ENCODE assay signal across 26 mouse cellular contexts in the genomic region with DNA sequence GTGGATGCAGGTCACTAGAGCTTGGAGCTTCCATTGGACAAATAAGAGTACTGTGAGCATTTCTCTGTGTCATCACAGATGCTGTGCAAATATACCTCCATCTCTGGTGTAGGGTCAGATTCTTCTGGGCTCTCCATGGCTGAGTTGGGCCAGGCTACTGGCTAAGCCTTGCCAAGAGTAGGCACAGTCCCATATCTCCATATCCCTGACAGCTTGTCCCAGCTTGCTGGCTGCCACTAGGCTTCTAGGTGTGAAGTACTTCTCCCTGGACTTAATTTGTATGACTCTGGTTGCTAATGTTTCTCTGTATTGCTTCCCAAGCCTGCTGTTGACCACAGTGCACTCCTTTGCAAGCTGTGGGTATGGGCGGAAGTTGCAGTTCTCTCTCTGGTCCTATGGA. TPM values are rescaled to one million over a fixed set of nuclear protein-coding genes. Genes with fewer than 3 reads are reported as not detected.
DNase-seq lines count a peak whose midpoint lies in the region; ATAC-seq and TF ChIP-seq lines count a peak whose summit lies in the region.
"Had no signal": no experiment of that assay in that cellular context is flagged by ENCODE, and none has a peak within 500 bp of the region (broad histone marks: within the 10 kb centered on the region; RNA-seq: fewer than 3 reads in every experiment).

No protein-coding gene starts in this region.

- H3K27me3 ChIP-seq in heart, embryonic 10.5 days (ENCODE audit: insufficient read depth, poor library complexity, severe bottlenecking), result no peaks in the 10 kb centered on the region
- no peaks in the 10 kb centered on the region for H3K27me3 ChIP-seq in heart, embryonic 12.5 days (replicated peaks)
- H3K27me3 ChIP-seq in embryonic facial prominence, embryonic 10.5 days (replicated peaks; ENCODE audit: low read depth, poor library complexity, severe bottlenecking), result no peaks in the 10 kb centered on the region
- H3K27me3 ChIP-seq in lung, postnatal 0 days (replicated peaks; ENCODE audit: insufficient read depth, low read length), result no peaks in the 10 kb centered on the region
- H3K27me3 ChIP-seq: CH12.LX; embryonic facial prominence, embryonic 12.5 days; hindbrain, embryonic 13.5 days; limb, embryonic 13.5 days; liver, embryonic 12.5 days; midbrain, embryonic 15.5 days; neural tube, embryonic 12.5 days had no signal

- H3K4me3 ChIP-seq in heart, embryonic 10.5 days, result no peak overlapping the region
- no peak overlapping the region for H3K4me3 ChIP-seq in heart, embryonic 12.5 days
- no peak overlapping the region for H3K4me3 ChIP-seq in embryonic facial prominence, embryonic 10.5 days
- H3K4me3 ChIP-seq in lung, postnatal 0 days (ENCODE audit: low read depth, low read length), result no peak overlapping the region
- H3K4me3 ChIP-seq: embryonic facial prominence, embryonic 12.5 days; heart, embryonic 13.5 days; hindbrain, embryonic 13.5 days; limb, embryonic 13.5 days; liver, embryonic 12.5 days; midbrain, embryonic 15.5 days; neural tube, embryonic 12.5 days had no signal

- TF ChIP-seq CTCF in lung, postnatal 0 days (IDR thresholded peaks at IDR 0.05), result no peak

- H3K36me3 ChIP-seq in heart, embryonic 10.5 days, result no peaks in the 10 kb centered on the region
- H3K36me3 ChIP-seq in heart, embryonic 12.5 days, result no peaks in the 10 kb centered on the region
- no peaks in the 10 kb centered on the region for H3K36me3 ChIP-seq in embryonic facial prominence, embryonic 10.5 days (replicated peaks)
- no peaks in the 10 kb centered on the region for H3K36me3 ChIP-seq in lung, postnatal 0 days (ENCODE audit: insufficient read depth, low read length)
- H3K36me3 ChIP-seq: embryonic facial prominence, embryonic 12.5 days; G1E; heart, embryonic 13.5 days; hindbrain, embryonic 13.5 days; limb, embryonic 13.5 days; liver, embryonic 12.5 days; midbrain, embryonic 15.5 days; neural tube, embryonic 12.5 days had no signal

- peaks cover 6% of the 10 kb centered on the region; the same call in 1 of the 2 replicates for H3K9me3 ChIP-seq in heart, embryonic 10.5 days
- H3K9me3 ChIP-seq in heart, embryonic 12.5 days (replicated peaks), result peaks cover 7% of the 10 kb centered on the region
- H3K9me3 ChIP-seq in embryonic facial prominence, embryonic 10.5 days, result peaks cover 4% of the 10 kb centered on the region; the same call in 1 of the 2 replicates
- no peaks in the 10 kb centered on the region for H3K9me3 ChIP-seq in lung, postnatal 0 days (ENCODE audit: low read length)
- H3K9me3 ChIP-seq: heart, embryonic 13.5 days; hindbrain, embryonic 13.5 days; midbrain, embryonic 15.5 days; neural tube, embryonic 12.5 days had no signal

- 89% methylated on average over 1 of the region's 1 CpGs for WGBS in heart, embryonic 10.5 days
- WGBS in heart, embryonic 12.5 days, result 92% methylated on average over 1 of the region's 1 CpGs
- WGBS in embryonic facial prominence, embryonic 10.5 days, result 93% methylated on average over 1 of the region's 1 CpGs
- 96% methylated on average over 1 of the region's 1 CpGs for WGBS in lung, postnatal 0 days

- H3K4me1 ChIP-seq in heart, embryonic 10.5 days, result no peaks in the 10 kb centered on the region
- no peaks in the 10 kb centered on the region for H3K4me1 ChIP-seq in heart, embryonic 12.5 days (replicated peaks)
- H3K4me1 ChIP-seq in embryonic facial prominence, embryonic 10.5 days, result no peaks in the 10 kb centered on the region
- no peaks in the 10 kb centered on the region for H3K4me1 ChIP-seq in lung, postnatal 0 days (ENCODE audit: insufficient read depth, low read depth, low read length)
- H3K4me1 ChIP-seq: embryonic facial prominence, embryonic 12.5 days; heart, embryonic 13.5 days; hindbrain, embryonic 13.5 days; limb, embryonic 13.5 days; liver, embryonic 12.5 days; midbrain, embryonic 15.5 days; neural tube, embryonic 12.5 days had no signal

- ATAC-seq in heart, embryonic 12.5 days (ENCODE audit: insufficient number of reproducible peaks, low FRiP score), result no peak
- ATAC-seq in lung, postnatal 0 days, result no peak
- ATAC-seq: forebrain, postnatal 0 days; liver, embryonic 12.5 days; midbrain, embryonic 15.5 days; Patski had no signal

- peak; percentile 46 for DNase-seq in heart, embryonic 10.5 days (ENCODE audit: low spot score)
- DNase-seq in cerebellum, adult 11-12 months, result peak; percentile 68
- peak; percentile 67 for DNase-seq in cerebellum, adult 9-10 months
- DNase-seq in embryonic facial prominence, embryonic 10.5 days (ENCODE audit: low spot score), result peak; percentile 3
- no peak for DNase-seq in lung, postnatal 0 days (ENCODE audit: low spot score)
- DNase-seq in frontal cortex, adult 2 months (ENCODE audit: extremely low spot score in 1 of 2, low spot score in 1 of 2), result no peak
- DNase-seq: B cell, adult 2 months; forebrain, postnatal 0 days; gastrocnemius, postnatal 36 days; kidney, adult 18-20 months; kidney, postnatal 4 days; layer of hippocampus, adult 9-11 months; lung, adult 2 months; thymus, postnatal 36 days had no signal

- H3K4me2 ChIP-seq in heart, embryonic 12.5 days, result no peak overlapping the region
- no peak overlapping the region for H3K4me2 ChIP-seq in lung, postnatal 0 days (replicated peaks; ENCODE audit: low read depth, low read length)
- H3K4me2 ChIP-seq: embryonic facial prominence, embryonic 12.5 days; heart, embryonic 13.5 days; hindbrain, embryonic 13.5 days; limb, embryonic 13.5 days; liver, embryonic 12.5 days; midbrain, embryonic 15.5 days; neural tube, embryonic 12.5 days had no signal

- no peak for TF ChIP-seq EP300 in lung, postnatal 0 days (IDR thresholded peaks at IDR 0.05)

- H3K27ac ChIP-seq in heart, embryonic 10.5 days, result no peak overlapping the region
- no peak overlapping the region for H3K27ac ChIP-seq in heart, embryonic 12.5 days (ENCODE audit: poor library complexity, severe bottlenecking)
- no peak overlapping the region for H3K27ac ChIP-seq in embryonic facial prominence, embryonic 10.5 days (replicated peaks)
- no peak overlapping the region for H3K27ac ChIP-seq in lung, postnatal 0 days (ENCODE audit: low read length)
- H3K27ac ChIP-seq: embryonic facial prominence, embryonic 12.5 days; heart, embryonic 13.5 days; hindbrain, embryonic 13.5 days; limb, embryonic 13.5 days; liver, embryonic 12.5 days; macrophage; midbrain, embryonic 15.5 days; neural tube, embryonic 12.5 days had no signal

- H3K9ac ChIP-seq in heart, embryonic 12.5 days, result no peak overlapping the region
- H3K9ac ChIP-seq in lung, postnatal 0 days (replicated peaks; ENCODE audit: low read depth), result no peak overlapping the region
- H3K9ac ChIP-seq: embryonic facial prominence, embryonic 12.5 days; forebrain, postnatal 0 days; heart, embryonic 13.5 days; hindbrain, embryonic 13.5 days; limb, embryonic 13.5 days; liver, embryonic 12.5 days; midbrain, embryonic 15.5 days; neural tube, embryonic 12.5 days had no signal

RNA-seq across cellular contexts. Expression of gene B3galt5, which starts 16.5 kb away (rescaled TPM):
- 0.04 TPM in 1 of 2 replicates, not detected in the other for polyA plus RNA-seq in heart, embryonic 10.5 days (2016; fragmentation: Nextera tagmentation; extraction: Ambion mirVana)
- 0.05 TPM in 1 of 2 replicates, not detected in the other for polyA plus RNA-seq in heart, embryonic 12.5 days (2016; fragmentation: Nextera tagmentation; extraction: Ambion mirVana)
- polyA plus RNA-seq in embryonic facial prominence, embryonic 10.5 days (2016; fragmentation: Nextera tagmentation; extraction: Ambion mirVana), result 0.24 and 0.32 TPM in 2 replicates
- polyA plus RNA-seq in lung, postnatal 0 days (2015; fragmentation: Nextera tagmentation; extraction: Ambion mirVana), result 0.18 and 0.33 TPM in 2 replicates
- polyA plus RNA-seq in frontal cortex, adult 2 months (2012; rRNA removed), result 13.3 and 14.2 TPM in 2 replicates
- polyA plus RNA-seq: G1E; lung, adult 2 months; macrophage; Patski had no signal

RNA-seq across cellular contexts. Expression of gene Sh3bgr, which starts 51.9 kb away (rescaled TPM):
- polyA plus RNA-seq in heart, embryonic 10.5 days (2016; fragmentation: Nextera tagmentation; extraction: Ambion mirVana), result 465 and 713 TPM in 2 replicates
- 626 and 648 TPM in 2 replicates for polyA plus RNA-seq in heart, embryonic 12.5 days (2016; fragmentation: Nextera tagmentation; extraction: Ambion mirVana)
- polyA plus RNA-seq in embryonic facial prominence, embryonic 10.5 days (2016; fragmentation: Nextera tagmentation; extraction: Ambion mirVana), result 1.5 and 1.7 TPM in 2 replicates
- 8.2 TPM in 2 replicates for polyA plus RNA-seq in lung, postnatal 0 days (2015; fragmentation: Nextera tagmentation; extraction: Ambion mirVana)
- 8.8 and 12.6 TPM in 2 replicates for polyA plus RNA-seq in frontal cortex, adult 2 months (2012; rRNA removed)
- polyA plus RNA-seq: G1E, macrophage had no signal

Comparison
In these comparisons a context has a peak if more than half of its experiments do, and no peak if none do; other contexts are left out.
1. DNase-seq: peak in heart, embryonic 10.5 days (single experiment), cerebellum, adult 11-12 months (single experiment), cerebellum, adult 9-10 months (single experiment) and embryonic facial prominence, embryonic 10.5 days (single experiment); none in lung, postnatal 0 days (single experiment) and frontal cortex, adult 2 months (0 of 2).
2. RNA of gene B3galt5, which starts 16.5 kb away (polyA plus RNA-seq): 13.3 to 14.2 TPM in frontal cortex, adult 2 months; 0.24 to 0.32 TPM in embryonic facial prominence, embryonic 10.5 days, 0.18 to 0.33 TPM in lung, postnatal 0 days, 0.04 TPM in heart, embryonic 10.5 days and 0.05 TPM in heart, embryonic 12.5 days; every median in the first group is over 10 times any median in the second.
3. RNA of gene Sh3bgr, which starts 51.9 kb away (polyA plus RNA-seq): 626 to 648 TPM in heart, embryonic 12.5 days and 465 to 713 TPM in heart, embryonic 10.5 days; 8.8 to 12.6 TPM in frontal cortex, adult 2 months, 8.2 TPM in lung, postnatal 0 days and 1.5 to 1.7 TPM in embryonic facial prominence, embryonic 10.5 days; every median in the first group is over 10 times any median in the second.